Mouse (Mus musculus): Measurements from ENCODE around the gene AI413582.

DNA sequence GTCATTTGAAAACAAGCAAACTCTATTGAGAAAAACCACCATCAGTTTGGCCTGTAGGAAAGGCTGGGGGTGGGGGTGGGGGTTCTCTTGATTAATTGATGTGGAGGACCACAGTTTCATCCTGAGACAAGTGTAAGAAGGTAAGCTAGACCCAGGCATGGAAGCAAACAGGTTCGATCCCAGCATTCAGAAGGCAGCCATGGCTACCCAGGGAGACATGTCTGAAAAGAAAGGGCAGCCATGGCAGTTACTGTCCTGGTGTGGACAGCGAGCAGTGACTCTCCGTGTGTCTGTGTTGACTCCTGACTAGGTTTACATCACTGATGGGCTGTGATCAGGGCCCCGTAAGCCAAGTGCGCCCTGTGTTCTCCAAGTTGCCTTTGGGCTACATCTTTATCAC lies 44.3 kb downstream of the AI413582 start, which contains the start of gene Grm4:
- TF ChIP-seq CTCF (IDR thresholded peaks at IDR 0.05; ENCODE audit: low read depth) (no peak), EP300 (IDR thresholded peaks at IDR 0.05; ENCODE audit: low read depth) (no peak)

Data from heart, postnatal 0 days (tissue).